Mouse (Mus musculus) embryonic facial prominence, embryonic 11.5 days (tissue): ENCODE measurements around the gene Siah3. TPM values are rescaled to one million over a fixed set of nuclear protein-coding genes. Genes with fewer than 3 reads are reported as not detected.

Experiments
- ATAC-seq: fragments of 200-750 bp; cut with Nextera tagmentation; replicated peaks from 2 replicates; pipeline ENCODE4 v1.8.0; 2017; ENCODE audit warnings: low read depth; ENCODE audit not compliant: insufficient number of reproducible peaks, low FRiP score, low TSS enrichment
- DNase-seq: peaks from one replicate; pipeline ENCODE4 v3.0.0-alpha.2; 2015; ENCODE audit warnings: low spot score
- H3K27ac ChIP-seq: fragments of 300-500 bp; sonication (generic); replicated peaks from 2 replicates; pipeline ENCODE4 v1.5.1; 2014; ENCODE audit warnings: mild to moderate bottlenecking, low read depth, low read length, control low read depth
- H3K27me3 ChIP-seq: fragments of 300-500 bp; sonication (generic); 2 replicates; pipeline ENCODE4 v1.6.1; 2014; ENCODE audit warnings: mild to moderate bottlenecking, low read length, moderate library complexity, mixed read lengths; ENCODE audit not compliant: control insufficient read depth, insufficient read depth
- H3K36me3 ChIP-seq: fragments of 300-500 bp; sonication (generic); replicated peaks from 2 replicates; pipeline ENCODE4 v1.6.1; 2014; ENCODE audit warnings: low read depth, mild to moderate bottlenecking, low read length, moderate library complexity, mixed read lengths; ENCODE audit not compliant: control insufficient read depth, insufficient read depth
- H3K4me1 ChIP-seq: fragments of 300-500 bp; sonication (generic); 2 replicates; pipeline ENCODE4 v1.6.1; 2014; ENCODE audit warnings: low read length, mixed read lengths; ENCODE audit not compliant: control insufficient read depth, insufficient read depth
- H3K4me2 ChIP-seq: fragments of 300-500 bp; sonication (generic); 2 replicates; pipeline ENCODE4 v1.6.1; 2014; ENCODE audit warnings: low read depth, mild to moderate bottlenecking, control low read depth, low read length, moderate library complexity
- H3K4me3 ChIP-seq: fragments of 300-500 bp; sonication (generic); 2 replicates; pipeline ENCODE4 v1.5.1; 2014; ENCODE audit warnings: low read depth, low read length, control low read depth
- H3K9ac ChIP-seq: fragments of 300-500 bp; sonication (generic); replicated peaks from 2 replicates; pipeline ENCODE4 v1.6.1; 2014; ENCODE audit warnings: mild to moderate bottlenecking, control low read depth, low read length
- H3K9me3 ChIP-seq: fragments of 300-500 bp; sonication (generic); replicated peaks from 2 replicates; pipeline ENCODE4 v1.6.1; 2016; ENCODE audit warnings: mild to moderate bottlenecking, low read length, inconsistent platforms, mixed read lengths; ENCODE audit not compliant: control insufficient read depth
- WGBS: fragments of 180-500 bp; shearing (Covaris S2); extraction: QIAGEN DNeasy Blood & Tissue Kit; methylation state at CpG from one replicate; pipeline ENCODE4 v1.1.7; 2014; 5-methylcytosine and 5-hydroxymethylcytosine counted together
- polyA plus RNA-seq: library from polyadenylated mRNA; unstranded; fragments of >200 nt; fragmentation: Nextera tagmentation; extraction: Ambion mirVana; gene quantifications from 2 replicates; pipeline ENCODE4 v1.2.1, GENCODE M21; 2014

Siah3 gene
- polyA plus RNA-seq, 1 experiment from 2014 or later: 0.50 TPM

GRCm38 (mm10) chr14:75473061-75473930 is 17.5 kb downstream of the Siah3 start:
- Histone ChIP-seq H3K9ac (no peak overlapping the region), H3K27me3 (no peaks in the 10 kb centered on the region), H3K4me2 (no peak overlapping the region), H3K36me3 (no peaks in the 10 kb centered on the region), H3K27ac (no peak overlapping the region), H3K4me1 (no peaks in the 10 kb centered on the region), H3K4me3 (no peak overlapping the region), H3K9me3 (no peaks in the 10 kb centered on the region)
- no peak for ATAC-seq
- DNase-seq: no peak
- WGBS: 68% methylated on average over 9 of the region's 9 CpGs

GRCm38 (mm10) chr14:75475887-75476286 is 20.1 kb downstream of the Siah3 start:
- Histone ChIP-seq H3K4me1 (no peaks in the 10 kb centered on the region), H3K9me3 (no peaks in the 10 kb centered on the region), H3K27ac (no peak overlapping the region), H3K4me3 (no peak overlapping the region), H3K4me2 (no peak overlapping the region), H3K27me3 (no peaks in the 10 kb centered on the region), H3K36me3 (no peaks in the 10 kb centered on the region), H3K9ac (no peak overlapping the region)
- ATAC-seq (no peak), DNase-seq (no peak)
- 94% methylated on average over 2 of the region's 2 CpGs for WGBS

DNA sequence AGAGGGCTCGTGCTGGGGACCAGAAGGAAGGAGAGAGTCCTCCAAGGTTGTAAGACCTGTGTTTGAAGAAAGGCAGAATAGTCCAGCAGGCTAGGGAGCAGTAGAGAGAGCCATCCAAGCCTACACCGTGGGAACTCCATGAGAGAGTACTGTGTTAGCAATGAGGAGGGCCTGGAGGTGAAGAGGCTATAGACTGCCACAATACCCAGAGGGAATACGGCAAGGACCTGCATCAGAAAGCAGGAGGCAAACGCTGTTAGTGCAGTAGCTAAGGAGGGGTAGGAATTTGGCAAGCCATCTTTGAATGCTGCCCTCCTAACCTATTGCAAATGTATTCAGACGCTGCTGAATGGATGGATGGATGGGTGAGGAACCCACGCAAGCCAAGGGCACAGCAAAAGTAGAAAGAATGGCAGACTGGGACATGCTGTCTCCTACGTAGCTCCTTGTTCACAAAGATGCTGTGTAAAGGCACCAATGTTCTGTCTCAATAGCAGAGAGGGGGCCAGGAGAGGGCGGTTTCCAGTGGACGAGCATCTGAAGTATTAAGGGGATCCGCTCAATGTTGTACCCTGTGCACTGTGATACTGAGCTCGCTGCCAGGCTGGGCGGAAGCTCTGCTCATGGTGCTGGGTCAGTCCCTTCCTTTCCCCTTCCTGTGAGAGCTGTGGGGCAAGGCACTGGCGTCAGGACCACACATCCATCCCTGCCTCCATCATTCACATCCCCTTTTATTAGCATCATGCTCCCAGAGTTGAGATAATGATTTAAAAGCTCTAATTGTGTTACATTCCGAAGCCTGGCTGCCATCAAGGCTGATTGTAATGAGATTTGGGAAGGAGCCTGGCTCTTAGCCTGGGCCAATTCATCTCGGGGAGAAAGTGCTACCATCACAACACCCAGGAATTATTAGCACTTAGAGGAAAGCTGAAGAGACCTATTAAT is 26.7 kb downstream of the Siah3 start:
- Histone ChIP-seq H3K4me2 (no peak overlapping the region), H3K36me3 (no peaks in the 10 kb centered on the region), H3K9me3 (no peaks in the 10 kb centered on the region), H3K9ac (no peak overlapping the region), H3K4me1 (no peaks in the 10 kb centered on the region), H3K27me3 (no peaks in the 10 kb centered on the region), H3K27ac (no peak overlapping the region), H3K4me3 (no peak overlapping the region)
- 77% methylated on average over 15 of the region's 15 CpGs for WGBS
- ATAC-seq (no peak), DNase-seq (no peak)

- WGBS: 93% methylated on average over 6 of the region's 6 CpGs
- ATAC-seq (no peak), DNase-seq (no peak)
- no peaks in the 10 kb centered on the region for H3K27me3 ChIP-seq
- H3K4me2 ChIP-seq: no peak overlapping the region
- no peaks in the 10 kb centered on the region for H3K36me3 ChIP-seq
- no peak overlapping the region for H3K27ac ChIP-seq
- no peaks in the 10 kb centered on the region for H3K4me1 ChIP-seq
- H3K9me3 ChIP-seq: no peaks in the 10 kb centered on the region
- H3K4me3 ChIP-seq: no peak overlapping the region
- no peak overlapping the region for H3K9ac ChIP-seq
Observed at GRCm38 (mm10) chr14:75483176-75483546, 27.4 kb downstream of the Siah3 start.

GRCm38 (mm10) chr14:75487932-75488331 is 32.1 kb downstream of the Siah3 start:
- H3K4me2 ChIP-seq: no peak overlapping the region
- no peaks in the 10 kb centered on the region for H3K27me3 ChIP-seq
- H3K4me1 ChIP-seq: no peaks in the 10 kb centered on the region
- H3K36me3 ChIP-seq: no peaks in the 10 kb centered on the region
- H3K9ac ChIP-seq: no peak overlapping the region
- DNase-seq (no peak), ATAC-seq (no peak)
- no peak overlapping the region for H3K27ac ChIP-seq
- no peaks in the 10 kb centered on the region for H3K9me3 ChIP-seq
- WGBS: 72% methylated on average over 7 of the region's 7 CpGs
- H3K4me3 ChIP-seq: no peak overlapping the region

GRCm38 (mm10) chr14:75493555-75494194 is 37.9 kb downstream of the Siah3 start:
- H3K36me3 ChIP-seq: no peaks in the 10 kb centered on the region
- H3K4me3 ChIP-seq: no peak overlapping the region
- 83% methylated on average over 14 of the region's 14 CpGs for WGBS
- no peaks in the 10 kb centered on the region for H3K27me3 ChIP-seq
- H3K4me1 ChIP-seq: no peaks in the 10 kb centered on the region
- no peak overlapping the region for H3K9ac ChIP-seq
- H3K9me3 ChIP-seq: no peaks in the 10 kb centered on the region
- H3K27ac ChIP-seq: no peak overlapping the region
- no peak for DNase-seq
- no peak overlapping the region for H3K4me2 ChIP-seq
- no peak for ATAC-seq

- no peak overlapping the region for H3K27ac ChIP-seq
- no peak overlapping the region for H3K9ac ChIP-seq
- no peaks in the 10 kb centered on the region for H3K27me3 ChIP-seq
- H3K4me3 ChIP-seq: no peak overlapping the region
- no peak for ATAC-seq
- H3K36me3 ChIP-seq: no peaks in the 10 kb centered on the region
- DNase-seq: no peak
- H3K4me2 ChIP-seq: no peak overlapping the region
- 39% methylated on average over 6 of the region's 6 CpGs for WGBS
- H3K9me3 ChIP-seq: no peaks in the 10 kb centered on the region; the same call in 1 of the 2 replicates
- H3K4me1 ChIP-seq: no peaks in the 10 kb centered on the region
Observed at GRCm38 (mm10) chr14:75494926-75495325, 39.1 kb downstream of the Siah3 start.
